Mouse (Mus musculus): ENCODE data around the gene Il21r.

Gene Il21r

GRCm38 (mm10) chr7:125575738-125576540, 27.3 kb upstream of the Il21r start:
- DNase-seq = no peak

- peak; percentile 17 for DNase-seq
Measured at GRCm38 (mm10) chr7:125576982-125577381, 26.2 kb upstream of the Il21r start.

DNA sequence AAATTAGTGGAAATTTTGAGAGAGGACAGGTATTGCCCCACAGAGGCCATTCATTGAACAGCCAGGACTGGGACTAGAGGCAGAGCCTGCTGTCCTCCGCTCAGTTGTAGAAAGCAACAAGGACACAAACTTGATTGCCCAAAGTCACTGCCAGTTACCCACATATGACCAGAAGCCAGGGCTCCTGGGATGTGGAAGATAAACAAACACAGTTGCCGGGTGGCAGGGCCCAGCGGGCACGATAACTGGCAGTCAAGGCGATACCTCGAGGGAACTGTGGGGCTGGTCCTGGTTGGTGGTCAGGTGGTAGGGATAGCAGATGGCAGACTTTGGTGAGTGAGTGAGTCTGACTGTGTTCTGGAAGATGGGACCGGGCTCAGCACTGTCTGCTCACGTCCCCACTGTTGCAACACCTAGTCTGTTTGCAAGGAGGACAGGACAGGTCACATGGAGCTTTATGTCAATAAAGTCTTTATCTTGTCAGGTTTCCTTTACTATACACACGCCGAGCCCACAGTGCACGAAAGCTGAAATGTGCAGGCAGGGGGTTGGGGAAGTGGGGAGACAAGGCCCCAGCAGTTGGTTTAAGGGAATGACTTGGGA, 25.6 kb upstream of the Il21r start:
- DNase-seq = peak; percentile 17

DNA sequence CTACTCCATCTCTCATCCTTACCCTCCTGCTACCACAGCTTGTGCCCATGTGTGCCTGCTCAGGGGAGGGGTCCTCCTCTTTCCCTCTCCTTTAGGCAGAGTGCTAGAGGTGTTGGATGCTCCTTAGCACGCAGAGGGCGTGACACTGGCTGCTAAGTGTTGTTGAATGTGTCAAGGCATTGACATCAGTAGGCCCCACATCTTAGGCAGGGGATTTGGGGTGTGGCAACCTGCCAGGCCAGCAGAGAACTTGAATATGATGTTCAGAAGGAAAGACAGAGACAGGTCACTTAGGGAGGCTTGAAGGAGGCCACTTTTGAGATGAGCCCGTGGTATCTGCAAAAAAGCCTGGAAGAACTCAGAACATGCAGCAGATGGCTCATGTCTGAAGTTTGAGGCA, 25.1 kb upstream of the Il21r start:
- no peak for DNase-seq

GRCm38 (mm10) chr7:125579545-125580219, 23.5 kb upstream of the Il21r start:
- no peak for DNase-seq

- DNase-seq = no peak
Measured at GRCm38 (mm10) chr7:125580220-125580549, 23.0 kb upstream of the Il21r start.

DNA sequence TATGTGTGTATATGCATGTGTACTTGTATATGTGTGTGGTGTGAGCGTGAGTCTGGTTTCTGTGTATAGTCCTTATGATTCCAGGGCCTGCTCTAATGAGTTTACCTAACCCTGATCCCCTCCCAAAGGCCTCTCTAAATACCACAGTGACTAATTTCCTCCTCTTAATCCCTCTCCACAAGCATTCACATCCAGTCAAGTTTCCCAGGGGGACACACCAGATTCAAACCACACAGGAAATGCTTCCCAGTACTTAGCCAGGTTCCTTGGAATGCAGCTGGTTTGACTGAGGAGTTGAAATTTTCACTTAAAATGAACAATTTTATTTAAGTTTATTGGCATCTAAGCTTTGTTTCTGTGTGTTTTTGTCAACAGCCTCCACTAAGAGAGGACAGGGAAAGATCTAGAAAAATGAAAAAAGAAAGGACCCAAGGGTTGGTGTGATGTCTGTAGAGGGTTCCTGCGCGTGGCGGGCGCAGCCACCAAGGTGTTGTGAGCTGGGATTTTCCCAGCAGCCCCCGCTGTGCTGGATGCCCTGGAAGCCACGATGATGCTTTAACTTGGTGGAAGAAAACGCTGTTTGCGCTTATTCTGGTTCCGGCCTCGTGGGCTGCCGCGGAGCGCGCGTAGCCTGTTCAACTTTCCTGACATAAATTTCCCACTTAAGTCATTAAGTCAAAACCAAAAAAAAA, 22.5 kb upstream of the Il21r start:
- DNase-seq = no peak

GRCm38 (mm10) chr7:125581317-125581672, 21.9 kb upstream of the Il21r start:
- peak; percentile 79 for DNase-seq

- no peak for DNase-seq
Measured at GRCm38 (mm10) chr7:125583325-125584004, 19.8 kb upstream of the Il21r start.

DNA sequence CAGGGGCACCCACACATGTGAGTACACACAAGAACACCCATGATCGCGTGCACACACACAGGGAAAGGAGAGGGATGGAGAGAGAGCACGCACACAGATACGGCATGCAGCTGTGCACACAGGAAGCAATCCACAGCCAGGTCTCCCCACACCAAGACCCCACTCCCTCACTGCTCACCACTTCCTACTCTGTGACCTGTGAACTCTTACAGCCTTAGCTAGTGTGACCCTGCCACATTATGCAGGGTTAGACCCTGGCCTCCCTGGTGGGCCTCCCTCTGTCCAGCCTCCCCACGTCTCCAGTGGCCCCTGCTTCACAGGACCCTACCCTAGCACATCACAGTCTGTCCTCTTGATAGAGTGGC, 19.2 kb upstream of the Il21r start:
- no peak for DNase-seq

- DNase-seq = no peak
Measured at GRCm38 (mm10) chr7:125586355-125586754, 16.9 kb upstream of the Il21r start.

DNA sequence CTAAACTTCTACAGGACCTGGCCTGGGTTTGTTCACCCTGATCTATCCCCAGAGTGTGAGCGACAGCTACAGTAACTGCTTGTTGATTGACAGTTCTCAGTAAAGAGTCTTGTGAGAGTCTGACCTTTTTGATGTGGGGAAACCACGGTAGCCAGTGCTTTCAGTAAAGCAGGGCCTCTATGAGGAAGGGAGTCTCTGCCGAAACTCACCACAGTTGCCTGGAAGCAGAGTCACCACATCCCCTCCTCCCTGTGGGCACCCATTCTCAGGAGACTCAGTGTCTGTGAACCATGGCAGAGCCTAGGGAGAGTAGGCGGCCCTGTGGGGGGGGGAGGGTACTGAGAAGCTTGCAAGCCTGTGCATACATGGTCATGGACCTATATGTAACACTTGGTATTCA, 14.5 kb upstream of the Il21r start:
- DNase-seq = no peak

DNA sequence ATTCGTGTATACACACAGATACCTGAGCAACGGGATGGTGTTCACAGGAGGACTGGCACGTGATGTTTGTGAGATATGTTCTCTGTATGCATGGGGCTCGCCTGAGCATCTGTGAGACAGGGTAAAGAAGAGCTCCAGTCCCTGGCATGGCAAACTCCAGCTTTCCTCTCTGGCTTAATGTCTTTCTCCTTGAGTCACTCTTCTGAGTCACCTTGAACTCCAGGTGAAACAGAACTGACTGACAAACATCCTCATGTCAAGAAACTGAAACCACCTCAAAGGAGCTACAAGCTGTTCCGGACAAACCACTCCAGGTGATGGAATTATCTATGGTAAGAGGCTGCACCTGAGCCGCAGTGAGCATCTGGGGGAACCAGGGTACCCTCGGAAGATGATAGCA, 13.3 kb upstream of the Il21r start:
- DNase-seq = no peak

GRCm38 (mm10) chr7:125593831-125594230, 9.4 kb upstream of the Il21r start:
- DNase-seq = no peak

DNA sequence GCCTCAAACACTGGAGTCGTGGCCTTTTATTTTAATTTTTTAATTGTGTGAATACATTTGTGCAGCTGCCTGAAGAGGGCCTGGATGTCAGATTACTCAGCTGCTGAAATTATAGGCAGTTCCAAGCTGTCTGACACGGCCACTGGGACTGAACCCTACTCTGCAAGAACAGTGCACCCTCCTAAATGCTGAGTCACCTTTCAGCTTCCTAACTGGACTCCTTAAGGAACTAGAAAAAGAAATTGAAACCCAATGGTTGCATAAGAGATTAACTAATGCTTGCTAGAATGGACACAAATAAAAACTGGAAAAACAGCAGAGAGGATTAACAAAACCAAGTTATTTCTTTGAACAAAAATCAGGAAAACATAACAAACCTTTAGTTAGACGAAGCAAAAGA, 6.8 kb upstream of the Il21r start:
- no peak for DNase-seq

- DNase-seq = no peak
Measured at GRCm38 (mm10) chr7:125597083-125597482, 6.1 kb upstream of the Il21r start.

DNA sequence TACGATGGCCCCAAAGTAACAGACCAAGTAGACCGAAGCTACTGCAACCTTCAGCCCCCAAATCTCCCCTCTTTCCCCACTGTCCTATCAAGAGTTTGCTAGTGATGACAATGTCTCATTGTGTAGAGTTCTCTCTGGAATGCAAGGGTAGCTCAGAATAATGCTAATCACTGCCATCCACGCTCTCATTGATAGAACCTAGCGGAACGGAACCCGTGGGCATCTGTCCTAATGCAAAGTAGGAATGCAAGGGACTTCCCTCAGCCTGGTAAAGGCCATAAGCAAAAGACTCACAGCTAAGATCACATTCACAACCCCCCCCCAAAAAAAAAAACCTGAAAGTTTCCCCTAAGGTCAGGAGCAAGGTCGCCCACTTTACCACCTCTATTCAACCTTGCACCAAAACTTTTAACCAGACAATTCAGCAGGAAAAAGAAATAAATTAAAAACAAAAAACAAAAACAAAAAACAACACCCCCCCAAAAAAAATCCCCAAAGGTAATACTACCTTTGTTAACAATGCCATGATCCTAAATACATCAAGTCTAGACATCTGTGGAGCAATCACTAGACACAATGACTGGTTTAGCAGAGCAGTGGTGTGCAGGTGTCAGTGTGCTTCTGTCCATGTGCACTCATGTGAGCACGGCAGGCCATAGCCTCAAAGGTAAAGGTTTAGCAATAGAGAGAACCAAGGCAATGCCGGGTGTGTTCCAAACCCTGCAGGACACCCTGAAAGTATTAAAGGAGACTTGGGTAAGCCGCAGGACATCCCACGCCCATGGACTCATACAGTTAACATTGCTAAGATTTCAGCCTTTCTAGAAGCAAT, 5.5 kb upstream of the Il21r start:
- no peak for DNase-seq

- DNase-seq = no peak
Measured at GRCm38 (mm10) chr7:125599373-125599973, 3.8 kb upstream of the Il21r start.

DNA sequence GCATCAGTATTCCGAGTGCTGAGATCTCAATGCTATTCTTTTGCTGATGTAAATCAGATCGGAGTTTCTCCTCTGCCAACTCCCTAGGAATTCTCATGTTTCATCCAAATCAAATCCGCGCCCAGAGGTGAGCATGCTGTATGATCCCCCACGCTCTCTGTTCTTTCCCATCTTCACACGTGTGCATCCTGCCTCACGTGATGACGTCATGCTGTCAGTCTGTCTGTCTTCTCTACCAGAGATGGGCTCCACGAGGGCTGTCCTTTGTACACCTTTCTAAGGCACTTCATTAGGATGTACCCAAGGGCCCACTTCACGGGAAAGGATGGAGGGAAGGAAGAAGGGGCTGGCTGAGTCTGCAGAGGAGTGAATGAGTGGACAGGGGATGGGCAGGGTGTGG, 3.1 kb upstream of the Il21r start:
- no peak for DNase-seq

DNA sequence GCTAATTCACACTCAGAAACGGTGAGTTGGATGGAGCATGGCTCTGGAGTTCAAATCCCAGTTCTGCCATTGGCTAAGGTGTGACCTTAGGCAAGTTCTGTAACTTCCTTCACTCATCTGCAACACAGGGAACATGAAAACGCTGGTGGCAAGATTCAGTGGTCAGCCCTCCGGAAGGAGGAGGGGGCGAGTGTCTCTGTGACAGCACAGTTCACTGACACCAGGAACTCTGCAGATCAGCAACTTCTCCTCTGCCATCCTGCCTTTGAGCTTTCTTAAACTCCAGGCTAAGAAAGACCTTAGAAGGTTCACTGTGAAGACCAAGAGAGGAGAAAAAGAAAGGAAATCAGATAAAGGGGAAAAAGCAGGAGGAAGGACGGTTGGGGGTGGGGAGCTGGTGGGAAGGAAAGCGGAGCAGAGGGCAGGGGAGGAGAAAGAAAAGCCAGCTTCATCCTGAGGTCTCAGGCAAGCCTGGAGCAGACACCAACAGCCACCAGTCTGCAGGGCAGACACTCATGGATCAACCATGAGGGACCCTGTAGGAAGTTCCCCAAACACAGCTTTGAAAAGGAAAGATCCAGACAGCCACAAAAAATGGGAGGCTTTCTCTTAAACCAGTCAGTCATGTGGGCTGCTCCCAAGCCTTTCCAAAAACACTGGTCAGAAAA, 2.5 kb upstream of the Il21r start:
- no peak for DNase-seq

DNA sequence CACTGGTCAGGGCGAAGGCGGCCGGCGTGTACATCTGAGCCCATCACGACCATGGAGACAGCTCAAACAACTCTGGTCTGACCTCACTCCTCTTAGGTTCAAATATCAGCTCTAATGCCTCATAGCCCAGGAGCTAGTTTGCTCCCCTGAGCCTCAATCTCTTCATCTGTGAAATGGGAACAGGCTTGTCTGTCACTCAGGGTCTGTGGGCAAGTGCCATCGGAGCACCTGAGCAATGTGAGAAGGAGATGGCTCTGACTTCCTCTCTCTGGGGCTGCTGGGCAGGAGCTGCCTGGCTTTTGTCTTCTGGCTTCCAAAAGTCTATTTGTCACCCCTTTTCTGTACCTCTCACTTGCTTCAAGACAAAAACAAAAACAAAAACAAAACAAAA, 2.0 kb upstream of the Il21r start:
- DNase-seq = no peak

All from cerebellum, adult 11 months (tissue).